Mouse (Mus musculus) MEL (cell line): ENCODE measurements at regions not wholly inside any gene's neighbourhood (a gene's known extent, or its start where the extent isn't known, plus 50 kb on each side); places are given as distances from the start of the nearest gene placed in this dataset.

Experiments used
- CTCF ChIP-seq, 3 experiments: IDR thresholded peaks in 2 of 3; conservative IDR thresholded peaks in 1 of 3; 2 replicates each; pipeline ENCODE4 v1.5.1; 2011 to 2012; ENCODE audit warnings: low read length in 3 of 3, low read depth in 2 of 3, mild to moderate bottlenecking in 2 of 3, improper control_type of control experiment in 1 of 3, inconsistent platforms in 1 of 3, mixed read lengths in 1 of 3, moderate library complexity in 1 of 3; ENCODE audit not compliant: control insufficient read depth in 1 of 3, insufficient read depth in 1 of 3, poor library complexity in 1 of 3, severe bottlenecking in 1 of 3
- EP300 ChIP-seq, 2 experiments: IDR thresholded peaks; 2 replicates each; pipeline ENCODE4 v1.6.1; 2011; ENCODE audit warnings: improper control_type of control experiment in 2 of 2, low read length in 2 of 2, low read depth in 1 of 2, mild to moderate bottlenecking in 1 of 2
- ETS1 ChIP-seq: IDR thresholded peaks from 2 replicates; pipeline ENCODE4 v1.6.1; 2012; ENCODE audit warnings: low read depth, mild to moderate bottlenecking, inconsistent platforms, low read length, improper control_type of control experiment, moderate library complexity
- GABPA ChIP-seq: IDR thresholded peaks from 2 replicates; pipeline ENCODE4 v1.6.1; 2012; ENCODE audit warnings: low read depth, mild to moderate bottlenecking, inconsistent platforms, low read length, improper control_type of control experiment, moderate library complexity
- GATA1 ChIP-seq: IDR thresholded peaks from 2 replicates; pipeline ENCODE4 v1.6.1; 2011; ENCODE audit warnings: low read depth, low read length, improper control_type of control experiment
- HCFC1 ChIP-seq: IDR thresholded peaks from 2 replicates; pipeline ENCODE4 v1.6.1; 2012; ENCODE audit warnings: low read depth, mild to moderate bottlenecking, inconsistent platforms, low read length, improper control_type of control experiment, moderate library complexity
- KAT2A ChIP-seq: conservative IDR thresholded peaks from 2 replicates; pipeline ENCODE4 v1.6.1; 2012; ENCODE audit warnings: low read depth, low read length, improper control_type of control experiment, inconsistent platforms
- MXI1 ChIP-seq: IDR thresholded peaks from 2 replicates; pipeline ENCODE4 v1.6.1; 2011; ENCODE audit warnings: mild to moderate bottlenecking, low read depth, low read length, improper control_type of control experiment
- POLR2A ChIP-seq, 2 experiments: IDR thresholded peaks; 2 replicates each; pipeline ENCODE4 v1.6.1; 2011 to 2012; ENCODE audit warnings: low read length in 2 of 2, mild to moderate bottlenecking in 2 of 2, control low read depth in 1 of 2, improper control_type of control experiment in 1 of 2, low read depth in 1 of 2, moderate library complexity in 1 of 2; ENCODE audit not compliant: control insufficient read depth in 1 of 2, insufficient read depth in 1 of 2, poor library complexity in 1 of 2
- RAD21 ChIP-seq: IDR thresholded peaks from 2 replicates; pipeline ENCODE4 v1.6.1; 2011; ENCODE audit warnings: mild to moderate bottlenecking, low read depth, low read length, improper control_type of control experiment
- ZKSCAN1 ChIP-seq: IDR thresholded peaks from 2 replicates; pipeline ENCODE4 v1.6.1; 2012; ENCODE audit warnings: low read depth, mild to moderate bottlenecking, inconsistent platforms, low read length, improper control_type of control experiment, moderate library complexity

- TF ChIP-seq ZKSCAN1 (no peak), GABPA (no peak), CTCF (IDR thresholded peaks at IDR 0.05 in 2 of 3, conservative IDR thresholded peaks at IDR 0.05 in 1 of 3; ENCODE audit: control insufficient read depth in 1 of 3, insufficient read depth in 1 of 3, low read depth in 2 of 3, low read length in 3 of 3, poor library complexity in 1 of 3, severe bottlenecking in 1 of 3) (no peak), POLR2A (IDR thresholded peaks at IDR 0.05; ENCODE audit: control insufficient read depth in 1 of 2, insufficient read depth in 1 of 2, low read depth in 1 of 2, low read length in 2 of 2, poor library complexity in 1 of 2) (no peak), ETS1 (no peak), RAD21 (no peak), GATA1 (no peak), KAT2A (no peak), MXI1 (no peak), EP300 (IDR thresholded peaks at IDR 0.05; ENCODE audit: low read depth in 1 of 2, low read length in 2 of 2) (no peak), HCFC1 (no peak)
Observed at GRCm38 (mm10) chr9:41735448-41736233, 388.5 kb downstream of the Sorl1 start.
